In the genomic region with DNA sequence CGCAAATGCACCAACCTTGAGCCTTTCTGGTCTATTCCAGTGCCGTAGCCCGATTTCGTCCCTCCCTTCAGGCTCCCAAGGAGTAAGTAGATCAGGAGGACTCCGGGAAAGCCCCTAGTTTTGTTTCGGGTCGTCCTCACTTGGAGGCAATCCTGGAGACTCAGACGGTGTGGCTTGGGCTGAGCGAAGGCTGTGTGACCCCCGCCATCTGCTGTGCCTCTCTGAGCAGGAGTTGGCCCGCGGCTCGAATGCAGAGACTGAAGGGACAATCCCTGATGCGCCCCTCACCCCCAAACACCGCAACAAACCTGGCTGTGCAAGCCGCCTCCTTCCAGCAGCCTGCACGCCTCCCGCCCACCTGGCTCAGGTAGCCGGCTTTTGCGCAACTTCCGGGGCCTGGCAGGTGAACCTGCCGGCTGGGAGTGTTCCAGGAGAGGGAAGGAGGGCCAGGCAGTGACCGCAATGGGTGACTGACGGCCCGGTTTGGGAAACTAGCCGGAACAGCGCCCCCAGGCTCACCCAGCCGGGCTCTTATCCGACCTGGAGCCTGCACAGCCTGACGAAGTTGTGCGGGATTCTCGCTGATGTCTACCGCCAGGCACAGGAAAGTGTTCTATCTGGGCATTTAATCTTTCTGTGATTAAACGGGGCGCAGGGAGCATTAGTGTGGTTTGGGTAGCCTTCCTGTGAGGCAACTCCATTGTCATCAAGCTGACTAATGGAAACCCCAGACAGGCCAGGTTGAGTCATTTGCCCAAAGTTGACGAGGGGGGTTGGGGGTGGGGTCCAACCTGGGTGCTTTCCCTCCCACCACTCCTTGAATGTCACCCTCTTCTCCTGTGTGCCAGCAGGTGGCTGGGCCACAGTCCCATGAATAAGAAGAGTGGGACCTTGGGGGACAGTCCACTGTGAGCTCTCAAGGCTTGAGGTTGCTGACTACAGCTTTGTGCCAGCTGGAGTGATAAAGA, we compare ENCODE assay signal across 8 mouse cellular contexts. TPM values are rescaled to one million over a fixed set of nuclear protein-coding genes. Genes with fewer than 3 reads are reported as not detected.
A peak's percentile ranks its signal among the peaks of the same experiment; 100 is the strongest.
DNase-seq lines count a peak whose midpoint lies in the region; ATAC-seq lines count a peak whose summit lies in the region.

No protein-coding gene starts in this region.

- H3K4me3 ChIP-seq in forebrain, embryonic 16.5 days (replicated peaks; ENCODE audit: low read length), result peak overlapping the region; percentile 35

- 8% methylated on average over 36 of the region's 36 CpGs for WGBS in forebrain, embryonic 16.5 days

- H3K9ac ChIP-seq in forebrain, embryonic 16.5 days (replicated peaks; ENCODE audit: low read depth, low read length), result peak overlapping the region; percentile 44

- H3K27ac ChIP-seq in forebrain, embryonic 16.5 days (ENCODE audit: low read length), result no peak overlapping the region

- no peaks in the 10 kb centered on the region for H3K27me3 ChIP-seq in forebrain, embryonic 16.5 days (replicated peaks; ENCODE audit: control insufficient read depth, insufficient read depth, low read length)

- ATAC-seq in forebrain, embryonic 16.5 days, result no peak
- peak; percentile 1; the same call in 1 of the 2 replicates for ATAC-seq in megakaryocyte-erythroid progenitor cell, adult 5-6 weeks (replicated peaks; ENCODE audit: low FRiP score, low TSS enrichment, poor library complexity, severe bottlenecking)

- H3K9me3 ChIP-seq in forebrain, embryonic 16.5 days (ENCODE audit: control insufficient read depth, low read length), result no peaks in the 10 kb centered on the region

- peaks cover 55% of the 10 kb centered on the region for H3K4me1 ChIP-seq in forebrain, embryonic 16.5 days (replicated peaks; ENCODE audit: control insufficient read depth, insufficient read depth, low read length)

- peak; percentile 57 for DNase-seq in cerebellum, adult 18-20 months
- DNase-seq in cerebellum, adult 11 months, result no peak
- peak; percentile 48 for DNase-seq in T-cell, adult 2 months (ENCODE audit: low spot score)
- DNase-seq in kidney, postnatal 25 days, result peak; percentile 78 to 91
- DNase-seq in thymus, postnatal 4 days, result peak; percentile 63
- DNase-seq in frontal cortex, postnatal 36 days (ENCODE audit: low spot score in 2 of 2), result no peak

- H3K4me2 ChIP-seq in forebrain, embryonic 16.5 days (ENCODE audit: low read length), result peak overlapping the region; percentile 50

- H3K36me3 ChIP-seq in forebrain, embryonic 16.5 days (ENCODE audit: control insufficient read depth, insufficient read depth), result no peaks in the 10 kb centered on the region

RNA-seq across cellular contexts. Expression of a gene that starts 6.1 kb away (rescaled TPM):
- 66.5 and 69.2 TPM in 2 replicates for polyA plus RNA-seq in forebrain, embryonic 16.5 days (2015; fragmentation: Nextera tagmentation; extraction: Ambion mirVana)
- total RNA-seq in megakaryocyte-erythroid progenitor cell, adult 5-6 weeks (2014; fragmentation: Nextera tagmentation), result 3.7 and 9.1 TPM in 2 replicates
- 0.50 and 1.6 TPM in 2 replicates for total RNA-seq in megakaryocyte-erythroid progenitor cell, adult 5-6 weeks (2017)

RNA-seq across cellular contexts. Expression of a gene that starts 22.4 kb away (rescaled TPM):
- polyA plus RNA-seq in forebrain, embryonic 16.5 days (2015; fragmentation: Nextera tagmentation; extraction: Ambion mirVana), result 1.5 and 1.9 TPM in 2 replicates
- 0.42 and 1.4 TPM in 2 replicates for total RNA-seq in megakaryocyte-erythroid progenitor cell, adult 5-6 weeks (2014; fragmentation: Nextera tagmentation)
- 0.34 and 0.80 TPM in 2 replicates for total RNA-seq in megakaryocyte-erythroid progenitor cell, adult 5-6 weeks (2017)

Comparison
In these comparisons a context has a peak if more than half of its experiments do, and no peak if none do; other contexts are left out.
1. DNase-seq: peak in cerebellum, adult 18-20 months (2 of 2), T-cell, adult 2 months (single experiment), kidney, postnatal 25 days (2 of 2) and thymus, postnatal 4 days (single experiment); none in cerebellum, adult 11 months (single experiment) and frontal cortex, postnatal 36 days (0 of 2).